Mouse (Mus musculus) cerebellum, adult 2 months (tissue): ENCODE measurements around the gene Olfr12.

Experiments
- CTCF ChIP-seq: fragments of 200-500 bp; IDR thresholded peaks from 2 replicates; pipeline ENCODE4 v1.5.1; 2011; ENCODE audit warnings: low read depth, mild to moderate bottlenecking, control low read depth, low read length, moderate library complexity, borderline replicate concordance; ENCODE audit not compliant: insufficient read depth
- POLR2A ChIP-seq: fragments of 200-500 bp; IDR thresholded peaks from 2 replicates; pipeline ENCODE4 v1.6.1; 2011; ENCODE audit warnings: low read length, control low read depth, borderline replicate concordance; ENCODE audit not compliant: insufficient read depth

- no peak for TF ChIP-seq CTCF
- TF ChIP-seq POLR2A: no peak
Observed at GRCm38 (mm10) chr1:92636015-92636414, 18.4 kb downstream of the Olfr12 start.
